Mouse (Mus musculus) MEL (cell line): ENCODE measurements at regions not wholly inside any gene's neighbourhood (a gene's known extent, or its start where the extent isn't known, plus 50 kb on each side); places are given as distances from the start of the nearest gene placed in this dataset.

Experiments used
- DNase-seq: peaks from one replicate; pipeline ENCODE4 v3.0.0; 2011; ENCODE audit warnings: low read depth, low spot score
- H3K27ac ChIP-seq: 2 replicates; pipeline ENCODE4 v1.5.1; 2012; ENCODE audit warnings: low read depth, mild to moderate bottlenecking, control low read depth, low read length, moderate library complexity; ENCODE audit not compliant: control insufficient read depth
- H3K27me3 ChIP-seq, 2 experiments: fragments of 150-350 bp in 1 of 2; sonication (generic) in 1 of 2; 2 replicates each; pipeline ENCODE4 v1.6.1; 2012; ENCODE audit warnings: low read length in 2 of 2, mild to moderate bottlenecking in 2 of 2, improper control_type of control experiment in 1 of 2, moderate library complexity in 1 of 2; ENCODE audit not compliant: insufficient read depth in 2 of 2, control insufficient read depth in 1 of 2
- H3K36me3 ChIP-seq, 2 experiments: 2 replicates each; pipeline ENCODE4 v1.6.1; 2012 to 2014; ENCODE audit warnings: low read length in 2 of 2, improper control_type of control experiment in 1 of 2, inconsistent platforms in 1 of 2, mild to moderate bottlenecking in 1 of 2; ENCODE audit not compliant: insufficient read depth in 2 of 2, control insufficient read depth in 1 of 2
- H3K4me1 ChIP-seq, 2 experiments: fragments of 150-350 bp in 1 of 2; sonication (generic) in 1 of 2; 2 replicates each; pipeline ENCODE4 v1.6.1; 2012; ENCODE audit warnings: low read length in 2 of 2, improper control_type of control experiment in 1 of 2, mild to moderate bottlenecking in 1 of 2; ENCODE audit not compliant: insufficient read depth in 2 of 2, control insufficient read depth in 1 of 2
- H3K4me3 ChIP-seq, 2 experiments: fragments of 150-350 bp in 1 of 2; sonication (generic) in 1 of 2; 2 replicates each; pipeline ENCODE4 v1.5.1; 2012; ENCODE audit warnings: low read depth in 2 of 2, low read length in 2 of 2, mild to moderate bottlenecking in 2 of 2, moderate library complexity in 2 of 2, control low read depth in 1 of 2, improper control_type of control experiment in 1 of 2; ENCODE audit not compliant: control insufficient read depth in 1 of 2, insufficient read depth in 1 of 2
- H3K79me2 ChIP-seq: 2 replicates; pipeline ENCODE4 v1.6.1; 2012; ENCODE audit warnings: mild to moderate bottlenecking, low read length, moderate library complexity; ENCODE audit not compliant: control insufficient read depth, poor library complexity, insufficient read depth
- H3K9ac ChIP-seq: 2 replicates; pipeline ENCODE4 v1.6.1; 2012; ENCODE audit warnings: low read depth, mild to moderate bottlenecking, control low read depth, low read length, moderate library complexity; ENCODE audit not compliant: control insufficient read depth, poor library complexity, severe bottlenecking
- H3K9me3 ChIP-seq: fragments of 150-350 bp; sonication (generic); replicated peaks from 2 replicates; pipeline ENCODE4 v1.6.1; 2012; ENCODE audit warnings: mild to moderate bottlenecking, low read length, improper control_type of control experiment, moderate library complexity; ENCODE audit not compliant: insufficient read depth
- BHLHE40 ChIP-seq: IDR thresholded peaks from 2 replicates; pipeline ENCODE4 v1.6.1; 2012; ENCODE audit warnings: low read depth, mild to moderate bottlenecking, inconsistent platforms, low read length, improper control_type of control experiment, borderline replicate concordance
- CHD1 ChIP-seq: IDR thresholded peaks from 2 replicates; pipeline ENCODE4 v1.6.1; 2012; ENCODE audit warnings: low read depth, mild to moderate bottlenecking, inconsistent platforms, low read length, improper control_type of control experiment
- CHD2 ChIP-seq: IDR thresholded peaks from 2 replicates; pipeline ENCODE4 v1.6.1; 2011; ENCODE audit warnings: low read length, improper control_type of control experiment
- E2F4 ChIP-seq: IDR thresholded peaks from 2 replicates; pipeline ENCODE4 v1.6.1; 2011; ENCODE audit warnings: low read depth, low read length, improper control_type of control experiment, borderline replicate concordance
- ELF1 ChIP-seq: IDR thresholded peaks from 2 replicates; pipeline ENCODE4 v1.6.1; 2014; ENCODE audit warnings: low read depth, mild to moderate bottlenecking, inconsistent platforms, low read length, improper control_type of control experiment, moderate library complexity
- EP300 ChIP-seq, 2 experiments: IDR thresholded peaks; 2 replicates each; pipeline ENCODE4 v1.6.1; 2011; ENCODE audit warnings: improper control_type of control experiment in 2 of 2, low read length in 2 of 2, low read depth in 1 of 2, mild to moderate bottlenecking in 1 of 2
- GABPA ChIP-seq: IDR thresholded peaks from 2 replicates; pipeline ENCODE4 v1.6.1; 2012; ENCODE audit warnings: low read depth, mild to moderate bottlenecking, inconsistent platforms, low read length, improper control_type of control experiment, moderate library complexity
- KAT2A ChIP-seq: conservative IDR thresholded peaks from 2 replicates; pipeline ENCODE4 v1.6.1; 2012; ENCODE audit warnings: low read depth, low read length, improper control_type of control experiment, inconsistent platforms
- MAZ ChIP-seq: IDR thresholded peaks from 2 replicates; pipeline ENCODE4 v1.6.1; 2012; ENCODE audit warnings: low read depth, mild to moderate bottlenecking, inconsistent platforms, low read length, improper control_type of control experiment
- MEF2A ChIP-seq: IDR thresholded peaks from 2 replicates; pipeline ENCODE4 v1.6.1; 2014; ENCODE audit warnings: low read depth, mild to moderate bottlenecking, inconsistent platforms, low read length, improper control_type of control experiment; ENCODE audit not compliant: poor library complexity, insufficient replicate concordance, severe bottlenecking; ENCODE audit errors: extremely low read depth
- MXI1 ChIP-seq: IDR thresholded peaks from 2 replicates; pipeline ENCODE4 v1.6.1; 2011; ENCODE audit warnings: mild to moderate bottlenecking, low read depth, low read length, improper control_type of control experiment
- NELFE ChIP-seq: IDR thresholded peaks from 2 replicates; pipeline ENCODE4 v1.6.1; 2011; ENCODE audit warnings: low read depth, low read length, improper control_type of control experiment
- POLR2A ChIP-seq, 2 experiments: IDR thresholded peaks; 2 replicates each; pipeline ENCODE4 v1.6.1; 2011 to 2012; ENCODE audit warnings: low read length in 2 of 2, mild to moderate bottlenecking in 2 of 2, control low read depth in 1 of 2, improper control_type of control experiment in 1 of 2, low read depth in 1 of 2, moderate library complexity in 1 of 2; ENCODE audit not compliant: control insufficient read depth in 1 of 2, insufficient read depth in 1 of 2, poor library complexity in 1 of 2
- POLR2AphosphoS2 ChIP-seq: IDR thresholded peaks from 2 replicates; pipeline ENCODE4 v1.6.1; 2011; ENCODE audit warnings: low read length, improper control_type of control experiment
- POLR2AphosphoS5 ChIP-seq: IDR thresholded peaks from 2 replicates; pipeline ENCODE4 v1.6.1; 2012; ENCODE audit warnings: low read depth, borderline replicate concordance, mild to moderate bottlenecking, inconsistent platforms, low read length, moderate library complexity, mixed read lengths
- RAD21 ChIP-seq: IDR thresholded peaks from 2 replicates; pipeline ENCODE4 v1.6.1; 2011; ENCODE audit warnings: mild to moderate bottlenecking, low read depth, low read length, improper control_type of control experiment
- RCOR1 ChIP-seq: IDR thresholded peaks from 2 replicates; pipeline ENCODE4 v1.6.1; 2012; ENCODE audit warnings: low read depth, mild to moderate bottlenecking, inconsistent platforms, low read length, improper control_type of control experiment
- SIN3A ChIP-seq: IDR thresholded peaks from 2 replicates; pipeline ENCODE4 v1.6.1; 2012; ENCODE audit warnings: low read length, improper control_type of control experiment, inconsistent platforms
- SMC3 ChIP-seq: IDR thresholded peaks from 2 replicates; pipeline ENCODE4 v1.6.1; 2011; ENCODE audit warnings: low read depth, low read length, improper control_type of control experiment
- TAL1 ChIP-seq: IDR thresholded peaks from 2 replicates; pipeline ENCODE4 v1.6.1; 2012; ENCODE audit warnings: mild to moderate bottlenecking, inconsistent platforms, low read length, moderate library complexity, mixed read lengths
- TBP ChIP-seq: IDR thresholded peaks from 2 replicates; pipeline ENCODE4 v1.8.0; 2011; ENCODE audit warnings: low read depth, low read length, improper control_type of control experiment
- TCF12 ChIP-seq: IDR thresholded peaks from 2 replicates; pipeline ENCODE4 v1.6.1; 2014; ENCODE audit warnings: low read depth, mild to moderate bottlenecking, inconsistent platforms, low read length, improper control_type of control experiment, moderate library complexity
- UBTF ChIP-seq: IDR thresholded peaks from 2 replicates; pipeline ENCODE4 v1.6.1; 2012; ENCODE audit warnings: low read depth, mild to moderate bottlenecking, inconsistent platforms, low read length, improper control_type of control experiment, moderate library complexity, borderline replicate concordance; ENCODE audit not compliant: insufficient read depth
- USF2 ChIP-seq, 2 experiments: IDR thresholded peaks; 2 replicates each; pipeline ENCODE4 v1.6.1; 2011 to 2012; ENCODE audit warnings: improper control_type of control experiment in 2 of 2, low read length in 2 of 2, borderline replicate concordance in 1 of 2, inconsistent platforms in 1 of 2, low read depth in 1 of 2, mild to moderate bottlenecking in 1 of 2; ENCODE audit not compliant: insufficient read depth in 1 of 2
- ZC3H11A ChIP-seq: IDR thresholded peaks from 2 replicates; pipeline ENCODE4 v1.6.1; 2012; ENCODE audit warnings: low read depth, mild to moderate bottlenecking, inconsistent platforms, low read length, improper control_type of control experiment
- ZKSCAN1 ChIP-seq: IDR thresholded peaks from 2 replicates; pipeline ENCODE4 v1.6.1; 2012; ENCODE audit warnings: low read depth, mild to moderate bottlenecking, inconsistent platforms, low read length, improper control_type of control experiment, moderate library complexity
- ZMIZ1 ChIP-seq: IDR thresholded peaks from 2 replicates; pipeline ENCODE4 v1.6.1; 2012; ENCODE audit warnings: low read depth, mild to moderate bottlenecking, inconsistent platforms, low read length, improper control_type of control experiment, moderate library complexity

DNA sequence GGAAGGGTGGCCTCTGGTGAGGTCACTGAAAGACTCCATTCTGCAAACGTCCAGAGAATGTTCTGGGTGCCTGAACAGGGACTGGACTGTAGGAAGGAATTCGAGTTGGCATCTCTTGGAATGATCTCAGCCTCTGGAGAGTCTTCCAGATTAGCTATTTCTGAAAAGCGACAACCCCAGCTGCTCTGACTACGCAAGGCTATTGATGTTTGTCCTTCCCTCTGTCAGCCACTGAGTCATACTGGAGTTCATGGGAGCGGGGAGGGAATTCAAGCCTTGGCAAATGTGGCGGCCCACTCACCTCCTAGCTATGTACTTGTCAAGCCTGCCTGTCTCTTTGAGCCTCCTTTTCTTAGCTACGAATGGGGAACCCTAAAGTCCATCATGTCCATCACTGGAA lies 182.4 kb downstream of the Tle3 start:
- Histone ChIP-seq H3K9ac (no peak overlapping the region), H3K27me3 (peaks cover 0 to 5% of the 10 kb centered on the region in 2 experiments; a peak in 1 of 4 replicates), H3K4me3 (no peak overlapping the region), H3K9me3 (no peaks in the 10 kb centered on the region), H3K4me1 (no peaks in the 10 kb centered on the region), H3K79me2 (no peaks in the 10 kb centered on the region), H3K27ac (no peak overlapping the region), H3K36me3 (no peaks in the 10 kb centered on the region)
- DNase-seq, result no peak
- TF ChIP-seq EP300 (IDR thresholded peaks at IDR 0.05; ENCODE audit: low read depth in 1 of 2, low read length in 2 of 2) (no peak), MEF2A (no peak), MAZ (no peak), CHD1 (no peak), E2F4 (no peak), RCOR1 (no peak), ZKSCAN1 (no peak), MXI1 (no peak), SMC3 (no peak), NELFE (no peak), TCF12 (no peak), RAD21 (no peak), ZMIZ1 (no peak), POLR2AphosphoS5 (no peak), UBTF (no peak), POLR2A (IDR thresholded peaks at IDR 0.05; ENCODE audit: control insufficient read depth in 1 of 2, insufficient read depth in 1 of 2, low read depth in 1 of 2, low read length in 2 of 2, poor library complexity in 1 of 2) (no peak)

DNA sequence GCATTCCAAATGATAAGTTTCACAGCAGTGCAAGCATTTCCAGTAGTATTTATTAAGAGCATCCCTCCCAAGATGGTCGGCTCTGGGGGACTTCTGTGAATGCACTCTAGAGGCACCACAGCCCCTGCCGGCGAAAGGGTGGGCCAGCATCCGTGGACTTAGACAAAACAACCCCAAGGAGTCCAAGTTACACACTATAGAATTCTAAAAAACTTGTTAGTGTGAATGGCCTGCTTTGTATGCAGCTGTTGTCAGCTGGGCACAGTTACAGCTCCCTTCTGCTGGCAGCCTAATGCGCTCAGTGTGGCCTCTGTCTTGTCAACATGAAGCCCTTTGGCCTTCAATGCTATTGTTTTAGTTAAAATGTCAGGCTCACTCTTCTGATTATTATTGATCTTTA lies 181.5 kb downstream of the Tle3 start:
- H3K27me3 ChIP-seq, result peaks cover 0 to 5% of the 10 kb centered on the region in 2 experiments; a peak in 1 of 4 replicates
- H3K27ac ChIP-seq, result no peak overlapping the region
- DNase-seq, result no peak
- no peaks in the 10 kb centered on the region for H3K79me2 ChIP-seq
- H3K9me3 ChIP-seq, result no peaks in the 10 kb centered on the region
- no peak overlapping the region for H3K4me3 ChIP-seq
- H3K36me3 ChIP-seq, result no peaks in the 10 kb centered on the region
- H3K9ac ChIP-seq, result no peak overlapping the region
- no peak for TF ChIP-seq TCF12
- no peak for TF ChIP-seq UBTF
- no peak for TF ChIP-seq USF2 (IDR thresholded peaks at IDR 0.05; ENCODE audit: borderline replicate concordance in 1 of 2, insufficient read depth in 1 of 2, low read depth in 1 of 2, low read length in 2 of 2)
- no peak for TF ChIP-seq CHD2
- TF ChIP-seq TAL1, result no peak
- no peak for TF ChIP-seq CHD1
- no peak for TF ChIP-seq E2F4
- no peak for TF ChIP-seq ELF1
- no peak for TF ChIP-seq GABPA
- TF ChIP-seq BHLHE40, result no peak
- TF ChIP-seq SIN3A, result no peak
- TF ChIP-seq SMC3, result no peak
- no peak for TF ChIP-seq POLR2AphosphoS2
- TF ChIP-seq EP300 (IDR thresholded peaks at IDR 0.05; ENCODE audit: low read depth in 1 of 2, low read length in 2 of 2), result no peak
- no peak for TF ChIP-seq RAD21
- TF ChIP-seq KAT2A, result no peak
- no peak for TF ChIP-seq TBP
- TF ChIP-seq ZC3H11A, result no peak
- no peaks in the 10 kb centered on the region for H3K4me1 ChIP-seq
